Mouse (Mus musculus): ENCODE measurements around the gene Serpinb9. TPM values are rescaled to one million over a fixed set of nuclear protein-coding genes. Genes with fewer than 3 reads are reported as not detected.

Serpinb9 gene
- total RNA-seq (2023): 5.4 TPM

GRCm38 (mm10) chr13:33002950-33003349 lies at the start of gene Serpinb9:
Serpinb9 (plus strand) TSS chr13:33003250.

GRCm38 (mm10) chr13:32964989-32965811 lies 37.9 kb upstream of the Serpinb9 start, which contains the start of gene Serpinb6b:
Serpinb6b (plus strand) TSS chr13:32965209.

GRCm38 (mm10) chr13:33027244-33027643 lies 24.2 kb downstream of the Serpinb9 start, which contains the start of gene Serpinb9b:
Serpinb9b (plus strand) TSS chr13:33027416.

Other genes with a start within 250 kb of the Serpinb9 start
- not detected for gene Mylk4, start 219.3 kb upstream of the Serpinb9 start, total RNA-seq (2023)
- gene Wrnip1, start 201.2 kb upstream of the Serpinb9 start, total RNA-seq (2023): 37.5 TPM
- not detected for gene D930007J09Rik, start 200.4 kb upstream of the Serpinb9 start, total RNA-seq (2023)
- gene Serpinb1a, start 152.1 kb upstream of the Serpinb9 start, total RNA-seq (2023): 26.0 TPM
- not detected for gene Serpinb1c, start 105.0 kb upstream of the Serpinb9 start, total RNA-seq (2023)
- 6.1 TPM for gene Serpinb6b, start 38.0 kb upstream of the Serpinb9 start, total RNA-seq (2023)
- gene Serpinb9b, start 24.2 kb downstream of the Serpinb9 start, total RNA-seq (2023): not detected
- not detected for gene Serpinb1b, start 75.3 kb downstream of the Serpinb9 start, total RNA-seq (2023)
- gene Serpinb9c, start 156.5 kb downstream of the Serpinb9 start, total RNA-seq (2023): not detected
- gene Serpinb9d, start 189.7 kb downstream of the Serpinb9 start, total RNA-seq (2023): not detected
- gene Serpinb9e, start 246.4 kb downstream of the Serpinb9 start, total RNA-seq (2023): not detected

Measured in CD8-positive naive resting alpha-beta T cell, adult 57 days (primary cell).